Mouse (Mus musculus): ENCODE results near the gene Trappc10. TPM values are rescaled to one million over a fixed set of nuclear protein-coding genes. Genes with fewer than 3 reads are reported as not detected.

The Trappc10 gene
- polyA plus RNA-seq, 1 experiment from 2014 or later = 28.1 TPM

- Histone ChIP-seq H3K9me3 (ENCODE audit: control insufficient read depth) (0 out of 2 replicates have a peak, but pooled peaks cover 3% of the 10 kb centered on the region), H3K4me1 (replicated peaks; ENCODE audit: control insufficient read depth, insufficient read depth, low read length) (no peaks in the 10 kb centered on the region), H3K9ac (ENCODE audit: low read depth, low read length) (no peak overlapping the region), H3K27ac (ENCODE audit: low read depth, low read length) (no peak overlapping the region), H3K36me3 (ENCODE audit: control insufficient read depth, insufficient read depth) (no peaks in the 10 kb centered on the region), H3K4me3 (ENCODE audit: low read depth, low read length) (no peak overlapping the region), H3K4me2 (replicated peaks; ENCODE audit: low read depth) (no peak overlapping the region), H3K27me3 (replicated peaks; ENCODE audit: control insufficient read depth, insufficient read depth, low read length) (no peaks in the 10 kb centered on the region)
- no peak for TF ChIP-seq CTCF (IDR thresholded peaks at IDR 0.05; ENCODE audit: low read depth)
- WGBS = 24% methylated on average over 5 of the region's 5 CpGs
- no peak for ATAC-seq
These were observed 15.9 kb upstream of the Trappc10 start for GRCm38 (mm10) chr10:78260322-78260721.

- Histone ChIP-seq H3K27ac (ENCODE audit: low read depth, low read length) (no peak overlapping the region), H3K4me3 (ENCODE audit: low read depth, low read length) (no peak overlapping the region), H3K9ac (ENCODE audit: low read depth, low read length) (no peak overlapping the region), H3K9me3 (ENCODE audit: control insufficient read depth) (0 out of 2 replicates have a peak, but pooled peaks cover 3% of the 10 kb centered on the region), H3K27me3 (replicated peaks; ENCODE audit: control insufficient read depth, insufficient read depth, low read length) (no peaks in the 10 kb centered on the region), H3K4me2 (replicated peaks; ENCODE audit: low read depth) (no peak overlapping the region), H3K4me1 (replicated peaks; ENCODE audit: control insufficient read depth, insufficient read depth, low read length) (no peaks in the 10 kb centered on the region), H3K36me3 (ENCODE audit: control insufficient read depth, insufficient read depth) (no peaks in the 10 kb centered on the region)
- 48% methylated on average over 6 of the region's 6 CpGs for WGBS
- ATAC-seq = no peak
- TF ChIP-seq CTCF (IDR thresholded peaks at IDR 0.05; ENCODE audit: low read depth) = no peak
These were observed 15.3 kb upstream of the Trappc10 start for GRCm38 (mm10) chr10:78259702-78260101.

GRCm38 (mm10) chr10:78259230-78259629 is 14.8 kb upstream of the Trappc10 start:
- Histone ChIP-seq H3K9ac (ENCODE audit: low read depth, low read length) (no peak overlapping the region), H3K27me3 (replicated peaks; ENCODE audit: control insufficient read depth, insufficient read depth, low read length) (no peaks in the 10 kb centered on the region), H3K4me1 (replicated peaks; ENCODE audit: control insufficient read depth, insufficient read depth, low read length) (no peaks in the 10 kb centered on the region), H3K27ac (ENCODE audit: low read depth, low read length) (no peak overlapping the region), H3K4me2 (replicated peaks; ENCODE audit: low read depth) (no peak overlapping the region), H3K4me3 (ENCODE audit: low read depth, low read length) (no peak overlapping the region), H3K9me3 (ENCODE audit: control insufficient read depth) (0 out of 2 replicates have a peak, but pooled peaks cover 3% of the 10 kb centered on the region), H3K36me3 (ENCODE audit: control insufficient read depth, insufficient read depth) (no peaks in the 10 kb centered on the region)
- no peak for ATAC-seq
- 85% methylated on average over 5 of the region's 5 CpGs for WGBS
- TF ChIP-seq CTCF (IDR thresholded peaks at IDR 0.05; ENCODE audit: low read depth) = no peak

GRCm38 (mm10) chr10:78258142-78258675 is 13.8 kb upstream of the Trappc10 start:
- no peaks in the 10 kb centered on the region for H3K27me3 ChIP-seq (replicated peaks; ENCODE audit: control insufficient read depth, insufficient read depth, low read length)
- no peaks in the 10 kb centered on the region for H3K36me3 ChIP-seq (ENCODE audit: control insufficient read depth, insufficient read depth)
- 48% methylated on average over 6 of the region's 6 CpGs for WGBS
- no peaks in the 10 kb centered on the region for H3K4me1 ChIP-seq (replicated peaks; ENCODE audit: control insufficient read depth, insufficient read depth, low read length)
- no peak overlapping the region for H3K4me3 ChIP-seq (ENCODE audit: low read depth, low read length)
- no peak overlapping the region for H3K9ac ChIP-seq (ENCODE audit: low read depth, low read length)
- 0 out of 2 replicates have a peak, but pooled peaks cover 3% of the 10 kb centered on the region for H3K9me3 ChIP-seq (ENCODE audit: control insufficient read depth)
- ATAC-seq = peak; percentile 44; the same call in 1 of the 2 replicates
- H3K27ac ChIP-seq (ENCODE audit: low read depth, low read length) = no peak overlapping the region
- TF ChIP-seq CTCF (IDR thresholded peaks at IDR 0.05; ENCODE audit: low read depth) = no peak
- H3K4me2 ChIP-seq (replicated peaks; ENCODE audit: low read depth) = no peak overlapping the region

- Histone ChIP-seq H3K4me2 (replicated peaks; ENCODE audit: low read depth) (no peak overlapping the region), H3K36me3 (ENCODE audit: control insufficient read depth, insufficient read depth) (no peaks in the 10 kb centered on the region), H3K9me3 (ENCODE audit: control insufficient read depth) (no peaks in the 10 kb centered on the region), H3K9ac (ENCODE audit: low read depth, low read length) (no peak overlapping the region), H3K4me3 (ENCODE audit: low read depth, low read length) (no peak overlapping the region), H3K27ac (ENCODE audit: low read depth, low read length) (no peak overlapping the region), H3K4me1 (replicated peaks; ENCODE audit: control insufficient read depth, insufficient read depth, low read length) (no peaks in the 10 kb centered on the region), H3K27me3 (replicated peaks; ENCODE audit: control insufficient read depth, insufficient read depth, low read length) (no peaks in the 10 kb centered on the region)
- ATAC-seq = no peak
- TF ChIP-seq CTCF (IDR thresholded peaks at IDR 0.05; ENCODE audit: low read depth) = no peak
- WGBS = 68% methylated on average over 4 of the region's 4 CpGs
These were observed 11.2 kb upstream of the Trappc10 start for GRCm38 (mm10) chr10:78255646-78256059.

- Histone ChIP-seq H3K4me3 (ENCODE audit: low read depth, low read length) (no peak overlapping the region), H3K4me1 (replicated peaks; ENCODE audit: control insufficient read depth, insufficient read depth, low read length) (no peaks in the 10 kb centered on the region), H3K27ac (ENCODE audit: low read depth, low read length) (peak overlapping the region; percentile 22; the same call in 1 of the 2 replicates), H3K9me3 (ENCODE audit: control insufficient read depth) (no peaks in the 10 kb centered on the region), H3K9ac (ENCODE audit: low read depth, low read length) (no peak overlapping the region), H3K4me2 (replicated peaks; ENCODE audit: low read depth) (no peak overlapping the region), H3K27me3 (replicated peaks; ENCODE audit: control insufficient read depth, insufficient read depth, low read length) (no peaks in the 10 kb centered on the region), H3K36me3 (ENCODE audit: control insufficient read depth, insufficient read depth) (no peaks in the 10 kb centered on the region)
- no peak for TF ChIP-seq CTCF (IDR thresholded peaks at IDR 0.05; ENCODE audit: low read depth)
- WGBS = 40% methylated on average over 3 of the region's 3 CpGs
- no peak for ATAC-seq
These were observed 2.8 kb upstream of the Trappc10 start for GRCm38 (mm10) chr10:78247206-78247605.
